Mouse (Mus musculus): ENCODE measurements around the gene Epb41l4b. TPM values are rescaled to one million over a fixed set of nuclear protein-coding genes. Genes with fewer than 3 reads are reported as not detected.

The Epb41l4b gene
- polyA plus RNA-seq, 1 experiment from 2014 or later, result 3.4 TPM

- Histone ChIP-seq H3K27ac (ENCODE audit: low read depth, low read length) (no peak overlapping the region), H3K9ac (ENCODE audit: low read depth, low read length) (no peak overlapping the region), H3K27me3 (replicated peaks; ENCODE audit: control insufficient read depth, insufficient read depth, low read length) (no peaks in the 10 kb centered on the region), H3K4me3 (ENCODE audit: low read length) (peak overlapping the region; percentile 72; the same call in 1 of the 2 replicates), H3K4me1 (ENCODE audit: control insufficient read depth, insufficient read depth, low read depth, low read length) (peaks cover 23% of the 10 kb centered on the region), H3K9me3 (ENCODE audit: control insufficient read depth, low read length) (no peaks in the 10 kb centered on the region), H3K36me3 (ENCODE audit: control insufficient read depth, insufficient read depth, low read length) (no peaks in the 10 kb centered on the region), H3K4me2 (ENCODE audit: low read length) (peak overlapping the region; percentile 84)
- WGBS, result 22% methylated on average over 4 of the region's 4 CpGs
- no peak for ATAC-seq
Measured at GRCm38 (mm10) chr4:57140200-57140799, 2.9 kb downstream of the Epb41l4b start.

GRCm38 (mm10) chr4:57139433-57139832, 3.8 kb downstream of the Epb41l4b start:
- H3K36me3 ChIP-seq (ENCODE audit: control insufficient read depth, insufficient read depth, low read length), result no peaks in the 10 kb centered on the region
- no peak overlapping the region for H3K27ac ChIP-seq (ENCODE audit: low read depth, low read length)
- no peak overlapping the region for H3K4me3 ChIP-seq (ENCODE audit: low read length)
- H3K9ac ChIP-seq (ENCODE audit: low read depth, low read length), result no peak overlapping the region
- WGBS, result 47% methylated on average over 10 of the region's 10 CpGs
- ATAC-seq, result peak; percentile 43
- peaks cover 23% of the 10 kb centered on the region for H3K4me1 ChIP-seq (ENCODE audit: control insufficient read depth, insufficient read depth, low read depth, low read length)
- no peaks in the 10 kb centered on the region for H3K9me3 ChIP-seq (ENCODE audit: control insufficient read depth, low read length)
- peak overlapping the region; percentile 30; the same call in 1 of the 2 replicates for H3K4me2 ChIP-seq (ENCODE audit: low read length)
- H3K27me3 ChIP-seq (replicated peaks; ENCODE audit: control insufficient read depth, insufficient read depth, low read length), result no peaks in the 10 kb centered on the region

GRCm38 (mm10) chr4:57138093-57138440, 5.2 kb downstream of the Epb41l4b start:
- Histone ChIP-seq H3K36me3 (ENCODE audit: control insufficient read depth, insufficient read depth, low read length) (no peaks in the 10 kb centered on the region), H3K4me2 (ENCODE audit: low read length) (no peak overlapping the region), H3K4me1 (ENCODE audit: control insufficient read depth, insufficient read depth, low read depth, low read length) (peaks cover 23% of the 10 kb centered on the region), H3K9me3 (ENCODE audit: control insufficient read depth, low read length) (no peaks in the 10 kb centered on the region), H3K9ac (ENCODE audit: low read depth, low read length) (no peak overlapping the region), H3K27me3 (replicated peaks; ENCODE audit: control insufficient read depth, insufficient read depth, low read length) (no peaks in the 10 kb centered on the region), H3K27ac (ENCODE audit: low read depth, low read length) (no peak overlapping the region), H3K4me3 (ENCODE audit: low read length) (no peak overlapping the region)
- WGBS, result 80% methylated on average over 6 of the region's 6 CpGs
- ATAC-seq, result no peak

GRCm38 (mm10) chr4:57137371-57138092, 5.7 kb downstream of the Epb41l4b start:
- no peak overlapping the region for H3K4me3 ChIP-seq (ENCODE audit: low read length)
- H3K36me3 ChIP-seq (ENCODE audit: control insufficient read depth, insufficient read depth, low read length), result no peaks in the 10 kb centered on the region
- no peak for ATAC-seq
- WGBS, result 74% methylated on average over 8 of the region's 8 CpGs
- H3K9me3 ChIP-seq (ENCODE audit: control insufficient read depth, low read length), result no peaks in the 10 kb centered on the region
- H3K27me3 ChIP-seq (replicated peaks; ENCODE audit: control insufficient read depth, insufficient read depth, low read length), result no peaks in the 10 kb centered on the region
- H3K4me1 ChIP-seq (ENCODE audit: control insufficient read depth, insufficient read depth, low read depth, low read length), result peaks cover 21% of the 10 kb centered on the region
- H3K9ac ChIP-seq (ENCODE audit: low read depth, low read length), result no peak overlapping the region
- H3K4me2 ChIP-seq (ENCODE audit: low read length), result no peak overlapping the region
- no peak overlapping the region for H3K27ac ChIP-seq (ENCODE audit: low read depth, low read length)

GRCm38 (mm10) chr4:57135431-57135830, 7.8 kb downstream of the Epb41l4b start:
- ATAC-seq, result no peak
- 80% methylated on average over 1 of the region's 1 CpGs for WGBS
- Histone ChIP-seq H3K27ac (ENCODE audit: low read depth, low read length) (no peak overlapping the region), H3K4me2 (ENCODE audit: low read length) (no peak overlapping the region), H3K9me3 (ENCODE audit: control insufficient read depth, low read length) (no peaks in the 10 kb centered on the region), H3K9ac (ENCODE audit: low read depth, low read length) (no peak overlapping the region), H3K4me3 (ENCODE audit: low read length) (no peak overlapping the region), H3K4me1 (ENCODE audit: control insufficient read depth, insufficient read depth, low read depth, low read length) (peaks cover 3% of the 10 kb centered on the region; the same call in 1 of the 2 replicates), H3K27me3 (replicated peaks; ENCODE audit: control insufficient read depth, insufficient read depth, low read length) (no peaks in the 10 kb centered on the region), H3K36me3 (ENCODE audit: control insufficient read depth, insufficient read depth, low read length) (no peaks in the 10 kb centered on the region)

- Histone ChIP-seq H3K9me3 (ENCODE audit: control insufficient read depth, low read length) (no peaks in the 10 kb centered on the region), H3K27me3 (replicated peaks; ENCODE audit: control insufficient read depth, insufficient read depth, low read length) (no peaks in the 10 kb centered on the region), H3K27ac (ENCODE audit: low read depth, low read length) (no peak overlapping the region), H3K4me3 (ENCODE audit: low read length) (no peak overlapping the region), H3K4me1 (ENCODE audit: control insufficient read depth, insufficient read depth, low read depth, low read length) (peaks cover 2% of the 10 kb centered on the region; the same call in 1 of the 2 replicates), H3K36me3 (ENCODE audit: control insufficient read depth, insufficient read depth, low read length) (no peaks in the 10 kb centered on the region), H3K4me2 (ENCODE audit: low read length) (no peak overlapping the region), H3K9ac (ENCODE audit: low read depth, low read length) (no peak overlapping the region)
- no peak for ATAC-seq
- WGBS, result 58% methylated on average over 4 of the region's 4 CpGs
Measured at GRCm38 (mm10) chr4:57134554-57134953, 8.7 kb downstream of the Epb41l4b start.

GRCm38 (mm10) chr4:57131839-57132238, 11.4 kb downstream of the Epb41l4b start:
- H3K9ac ChIP-seq (ENCODE audit: low read depth, low read length), result 0 out of 2 replicates have a peak overlapping the region, but pooled peaks have one; percentile 6
- H3K4me1 ChIP-seq (ENCODE audit: control insufficient read depth, insufficient read depth, low read depth, low read length), result no peaks in the 10 kb centered on the region; the same call in 1 of the 2 replicates
- H3K4me2 ChIP-seq (ENCODE audit: low read length), result no peak overlapping the region
- H3K4me3 ChIP-seq (ENCODE audit: low read length), result no peak overlapping the region
- H3K9me3 ChIP-seq (ENCODE audit: control insufficient read depth, low read length), result no peaks in the 10 kb centered on the region
- no peaks in the 10 kb centered on the region for H3K27me3 ChIP-seq (replicated peaks; ENCODE audit: control insufficient read depth, insufficient read depth, low read length)
- 0 out of 2 replicates have a peak, but pooled peaks have one; percentile 31 for ATAC-seq
- H3K36me3 ChIP-seq (ENCODE audit: control insufficient read depth, insufficient read depth, low read length), result no peaks in the 10 kb centered on the region
- 79% methylated on average over 10 of the region's 10 CpGs for WGBS
- H3K27ac ChIP-seq (ENCODE audit: low read depth, low read length), result no peak overlapping the region

- WGBS, result 74% methylated on average over 11 of the region's 11 CpGs
- ATAC-seq, result no peak
Measured at GRCm38 (mm10) chr4:57129718-57130515, 13.3 kb downstream of the Epb41l4b start.

GRCm38 (mm10) chr4:57123003-57123402, 20.2 kb downstream of the Epb41l4b start:
- Histone ChIP-seq H3K36me3 (ENCODE audit: control insufficient read depth, insufficient read depth, low read length) (no peaks in the 10 kb centered on the region), H3K4me1 (ENCODE audit: control insufficient read depth, insufficient read depth, low read depth, low read length) (no peaks in the 10 kb centered on the region), H3K9me3 (ENCODE audit: control insufficient read depth, low read length) (no peaks in the 10 kb centered on the region), H3K27ac (ENCODE audit: low read depth, low read length) (no peak overlapping the region), H3K4me2 (ENCODE audit: low read length) (no peak overlapping the region), H3K9ac (ENCODE audit: low read depth, low read length) (peak overlapping the region; percentile 22; the same call in 1 of the 2 replicates), H3K27me3 (replicated peaks; ENCODE audit: control insufficient read depth, insufficient read depth, low read length) (no peaks in the 10 kb centered on the region), H3K4me3 (ENCODE audit: low read length) (no peak overlapping the region)
- no peak for ATAC-seq
- WGBS, result 61% methylated on average over 11 of the region's 11 CpGs

More at GRCm38 (mm10) chr4:57129718-57130515, 13.3 kb downstream of the Epb41l4b start:
- Histone ChIP-seq H3K9ac (ENCODE audit: low read depth, low read length) (no peak overlapping the region), H3K4me1 (ENCODE audit: control insufficient read depth, insufficient read depth, low read depth, low read length) (no peaks in the 10 kb centered on the region), H3K9me3 (ENCODE audit: control insufficient read depth, low read length) (no peaks in the 10 kb centered on the region), H3K27ac (ENCODE audit: low read depth, low read length) (no peak overlapping the region), H3K4me3 (ENCODE audit: low read length) (no peak overlapping the region), H3K27me3 (replicated peaks; ENCODE audit: control insufficient read depth, insufficient read depth, low read length) (no peaks in the 10 kb centered on the region), H3K4me2 (ENCODE audit: low read length) (no peak overlapping the region), H3K36me3 (ENCODE audit: control insufficient read depth, insufficient read depth, low read length) (no peaks in the 10 kb centered on the region)
